Mouse (Mus musculus): ENCODE measurements around the gene Cd28. TPM values are rescaled to one million over a fixed set of nuclear protein-coding genes. Genes with fewer than 3 reads are reported as not detected.

The Cd28 gene
- total and polyA plus RNA-seq, 3 experiments: 1.0 to 4.4 (median 1.8) TPM

- peaks cover 21 to 77% of the 10 kb centered on the region in 2 experiments for H3K4me1 ChIP-seq (ENCODE audit: control insufficient read depth in 1 of 2, insufficient read depth in 2 of 2)
- H3K27me3 ChIP-seq (replicated peaks): no peaks in the 10 kb centered on the region
- peaks cover 44% of the 10 kb centered on the region for H3K79me2 ChIP-seq (replicated peaks; ENCODE audit: control insufficient read depth, extremely low read depth, insufficient read depth, poor library complexity, severe bottlenecking)
- DNase-seq (ENCODE audit: extremely low read depth): no peak
- TF ChIP-seq JUN (IDR thresholded peaks at IDR 0.05; ENCODE audit: insufficient read depth, low read depth, low read length) (no peak), ETS1 (conservative IDR thresholded peaks at IDR 0.05; ENCODE audit: low read depth, low read length) (no peak), MXI1 (IDR thresholded peaks at IDR 0.05; ENCODE audit: low read depth, low read length) (no peak), NELFE (IDR thresholded peaks at IDR 0.05; ENCODE audit: low read depth, low read length) (no peak), GABPA (IDR thresholded peaks at IDR 0.05; ENCODE audit: insufficient replicate concordance, low read depth, low read length) (no peak), NRF1 (IDR thresholded peaks at IDR 0.05; ENCODE audit: low read depth, low read length) (no peak), UBTF (IDR thresholded peaks at IDR 0.05; ENCODE audit: low read depth, low read length) (no peak), ELF1 (IDR thresholded peaks at IDR 0.05; ENCODE audit: low read depth, low read length) (no peak), ZNF384 (IDR thresholded peaks at IDR 0.05; ENCODE audit: low read depth, low read length) (no peak), PAX5 (IDR thresholded peaks at IDR 0.05; ENCODE audit: low read length) (no peak), POLR2A (IDR thresholded peaks at IDR 0.05; ENCODE audit: low read depth, low read length) (no peak), ZKSCAN1 (IDR thresholded peaks at IDR 0.05; ENCODE audit: borderline replicate concordance, low read depth, low read length) (no peak), SIN3A (IDR thresholded peaks at IDR 0.05; ENCODE audit: low read length) (peak; percentile 49; the same call in 1 of the 2 replicates), JUND (conservative IDR thresholded peaks at IDR 0.05; ENCODE audit: low read depth, low read length) (no peak), EP300 (IDR thresholded peaks at IDR 0.05; ENCODE audit: low read length) (no peak), MEF2A (IDR thresholded peaks at IDR 0.05; ENCODE audit: borderline replicate concordance, low read depth, low read length) (no peak), RCOR1 (conservative IDR thresholded peaks at IDR 0.05; ENCODE audit: low read depth, low read length) (no peak), E2F4 (IDR thresholded peaks at IDR 0.05; ENCODE audit: insufficient replicate concordance, low read depth, low read length) (no peak), CHD1 (IDR thresholded peaks at IDR 0.05; ENCODE audit: low read depth, low read length) (no peak), TBP (conservative IDR thresholded peaks at IDR 0.05; ENCODE audit: low read depth, low read length) (no peak), MAFK (IDR thresholded peaks at IDR 0.05; ENCODE audit: insufficient replicate concordance, low read length) (no peak), MAX (IDR thresholded peaks at IDR 0.05; ENCODE audit: low read length) (no peak), POLR2AphosphoS2 (IDR thresholded peaks at IDR 0.05; ENCODE audit: low read depth, low read length) (no peak), USF1 (IDR thresholded peaks at IDR 0.05; ENCODE audit: low read depth, low read length) (no peak), ZC3H11A (IDR thresholded peaks at IDR 0.05; ENCODE audit: low read depth, low read length) (peak; percentile 23; the same call in 1 of the 2 replicates), SMC3 (IDR thresholded peaks at IDR 0.05; ENCODE audit: low read depth, low read length) (peak; percentile 63), IRF4 (IDR thresholded peaks at IDR 0.05; ENCODE audit: low read depth, low read length) (0 out of 2 replicates have a peak, but pooled peaks have one; percentile 33), CTCF (conservative IDR thresholded peaks at IDR 0.05 in 1 of 2, IDR thresholded peaks at IDR 0.05 in 1 of 2; ENCODE audit: low read depth in 2 of 2, low read length in 2 of 2) (peak in 1 of 2 experiments; percentile 54; a peak in 2 of 4 replicates), ZMIZ1 (IDR thresholded peaks at IDR 0.05; ENCODE audit: low read depth, low read length) (no peak), KAT2A (IDR thresholded peaks at IDR 0.05; ENCODE audit: insufficient replicate concordance, low read length) (no peak), MYC (IDR thresholded peaks at IDR 0.05; ENCODE audit: low read depth, low read length) (no peak), HCFC1 (IDR thresholded peaks at IDR 0.05; ENCODE audit: low read depth, low read length) (no peak), RAD21 (IDR thresholded peaks at IDR 0.05; ENCODE audit: low read depth, low read length) (peak; percentile 56), BHLHE40 (IDR thresholded peaks at IDR 0.05; ENCODE audit: low read depth, low read length) (no peak), TCF12 (IDR thresholded peaks at IDR 0.05; ENCODE audit: low read depth, low read length) (peak; percentile 13; the same call in 1 of the 2 replicates), CHD2 (IDR thresholded peaks at IDR 0.05; ENCODE audit: low read length) (no peak)
- H3K36me3 ChIP-seq (replicated peaks in 1 of 2; ENCODE audit: control insufficient read depth in 1 of 2, insufficient read depth in 1 of 2, low read length in 1 of 2): peaks cover 0 to 7% of the 10 kb centered on the region in 2 experiments
- peak overlapping the region; percentile 29; the same call in 1 of the 2 replicates for H3K27ac ChIP-seq (ENCODE audit: insufficient read depth, low read depth)
- H3K4me2 ChIP-seq (ENCODE audit: insufficient read depth, low read depth, poor library complexity, severe bottlenecking): peak overlapping the region; percentile 30; the same call in 1 of the 2 replicates
- no peaks in the 10 kb centered on the region for H3K9me3 ChIP-seq (replicated peaks; ENCODE audit: low read length)
- peak overlapping the region; percentile 54 for H3K9ac ChIP-seq (ENCODE audit: insufficient read depth, low read depth)
- peak overlapping the region; percentile 24 to 62 (median 37) for H3K4me3 ChIP-seq (replicated peaks in 1 of 3; ENCODE audit: low read depth in 2 of 3, low read length in 2 of 3, poor library complexity in 1 of 3)
- dilution Hi-C loops (cut with MboI; ENCODE audit: extremely low pct_ligation_motif_present, extremely low pct_unique_long_range_greater_than_20kb, low sequenced_read_pairs) (no loop called here), in situ Hi-C loops (cut with MboI; ENCODE audit: low pct_ligation_motif_present, low pct_unique_long_range_greater_than_20kb, low sequenced_read_pairs) (loop anchor here (25.0 kb wide), 1 partner anchor 246 kb away; the partner anchor contains the start of gene Raph1)
These were observed 91.9 kb downstream of the Cd28 start for GRCm38 (mm10) chr1:60808466-60808865.
